Comparison of ENCODE assay signal across 25 mouse cellular contexts in genomic region chr3:154443351-154444075, GRCm38 (mm10).
DNase-seq lines count a peak whose midpoint lies in the region; ATAC-seq lines count a peak whose summit lies in the region.
"Had no signal": no experiment of that assay in that cellular context is flagged by ENCODE, and none has a peak within 500 bp of the region (broad histone marks: within the 10 kb centered on the region; RNA-seq: fewer than 3 reads in every experiment).

No protein-coding gene starts in this region.

- DNase-seq in embryo, embryonic 10.5 days (ENCODE audit: low spot score): peak; percentile 3
- DNase-seq in embryo, embryonic 9.5 days (ENCODE audit: extremely low spot score): no peak
- peak; percentile 79 for DNase-seq in embryonic facial prominence, embryonic 11.5 days (ENCODE audit: low spot score)
- DNase-seq in embryonic facial prominence, embryonic 10.5 days (ENCODE audit: low spot score): no peak
- DNase-seq in midbrain, embryonic 11.5 days (ENCODE audit: low spot score, missing footprints): peak; percentile 79
- no peak for DNase-seq in midbrain, embryonic 14.5 days
- DNase-seq: adrenal gland, adult 8-10 months; adrenal gland, postnatal 14 days; adrenal gland, postnatal 36 days; B cell, adult 2 months; cerebellum, adult 11-12 months; cerebellum, adult 2 months; cerebellum, adult 9-10 months; cerebellum, postnatal 10 days; cerebellum, postnatal 25 days; forebrain, postnatal 0 days had no signal

- no peak overlapping the region for H3K4me2 ChIP-seq in embryonic facial prominence, embryonic 11.5 days (ENCODE audit: low read depth, low read length)
- no peak overlapping the region for H3K4me2 ChIP-seq in midbrain, embryonic 11.5 days
- no peak overlapping the region for H3K4me2 ChIP-seq in midbrain, embryonic 14.5 days (ENCODE audit: low read length)
- no peak overlapping the region for H3K4me2 ChIP-seq in hindbrain, embryonic 13.5 days
- H3K4me2 ChIP-seq: embryonic facial prominence, embryonic 12.5 days; forebrain, embryonic 13.5 days; forebrain, embryonic 15.5 days had no signal

- H3K4me1 ChIP-seq in embryonic facial prominence, embryonic 11.5 days (ENCODE audit: control insufficient read depth, insufficient read depth, low read length): no peaks in the 10 kb centered on the region
- H3K4me1 ChIP-seq in embryonic facial prominence, embryonic 10.5 days: peaks cover 9% of the 10 kb centered on the region
- H3K4me1 ChIP-seq in midbrain, embryonic 11.5 days (ENCODE audit: control insufficient read depth, insufficient read depth, low read length): no peaks in the 10 kb centered on the region
- H3K4me1 ChIP-seq in midbrain, embryonic 14.5 days (ENCODE audit: control insufficient read depth, insufficient read depth, low read length): no peaks in the 10 kb centered on the region
- H3K4me1 ChIP-seq in hindbrain, embryonic 13.5 days (replicated peaks): no peaks in the 10 kb centered on the region
- H3K4me1 ChIP-seq: forebrain, embryonic 15.5 days had no signal

- no peaks in the 10 kb centered on the region for H3K36me3 ChIP-seq in embryonic facial prominence, embryonic 11.5 days (replicated peaks; ENCODE audit: control insufficient read depth, insufficient read depth, low read depth, low read length)
- no peaks in the 10 kb centered on the region for H3K36me3 ChIP-seq in embryonic facial prominence, embryonic 10.5 days (replicated peaks)
- H3K36me3 ChIP-seq in midbrain, embryonic 11.5 days (ENCODE audit: control insufficient read depth, insufficient read depth, low read length): no peaks in the 10 kb centered on the region
- H3K36me3 ChIP-seq in midbrain, embryonic 14.5 days (ENCODE audit: control insufficient read depth, insufficient read depth, low read length): no peaks in the 10 kb centered on the region
- no peaks in the 10 kb centered on the region for H3K36me3 ChIP-seq in hindbrain, embryonic 13.5 days
- H3K36me3 ChIP-seq: embryonic facial prominence, embryonic 12.5 days; forebrain, embryonic 15.5 days; G1E had no signal

- H3K27me3 ChIP-seq in embryonic facial prominence, embryonic 11.5 days (ENCODE audit: control insufficient read depth, insufficient read depth, low read length): no peaks in the 10 kb centered on the region
- no peaks in the 10 kb centered on the region for H3K27me3 ChIP-seq in embryonic facial prominence, embryonic 10.5 days (replicated peaks; ENCODE audit: low read depth, poor library complexity, severe bottlenecking)
- no peaks in the 10 kb centered on the region for H3K27me3 ChIP-seq in midbrain, embryonic 11.5 days (ENCODE audit: control insufficient read depth, insufficient read depth, low read length)
- H3K27me3 ChIP-seq in midbrain, embryonic 14.5 days (ENCODE audit: control insufficient read depth, insufficient read depth, low read length): no peaks in the 10 kb centered on the region
- H3K27me3 ChIP-seq in hindbrain, embryonic 13.5 days: no peaks in the 10 kb centered on the region
- H3K27me3 ChIP-seq: CH12.LX; embryonic facial prominence, embryonic 12.5 days; forebrain, embryonic 13.5 days; forebrain, embryonic 15.5 days; Patski had no signal

- H3K4me3 ChIP-seq in embryonic facial prominence, embryonic 11.5 days (ENCODE audit: low read depth, low read length): no peak overlapping the region
- H3K4me3 ChIP-seq in embryonic facial prominence, embryonic 10.5 days: no peak overlapping the region
- H3K4me3 ChIP-seq in midbrain, embryonic 11.5 days (ENCODE audit: low read depth, low read length): no peak overlapping the region
- no peak overlapping the region for H3K4me3 ChIP-seq in midbrain, embryonic 14.5 days (replicated peaks; ENCODE audit: low read depth, low read length)
- no peak overlapping the region for H3K4me3 ChIP-seq in hindbrain, embryonic 13.5 days
- H3K4me3 ChIP-seq: embryonic facial prominence, embryonic 12.5 days; forebrain, embryonic 13.5 days; forebrain, embryonic 15.5 days had no signal

- no peak for ATAC-seq in embryonic facial prominence, embryonic 11.5 days (replicated peaks; ENCODE audit: insufficient number of reproducible peaks, low FRiP score, low TSS enrichment, low read depth)
- ATAC-seq in midbrain, embryonic 11.5 days (ENCODE audit: low FRiP score): no peak
- no peak for ATAC-seq in midbrain, embryonic 14.5 days (ENCODE audit: low FRiP score, low TSS enrichment)
- ATAC-seq in hindbrain, embryonic 13.5 days (ENCODE audit: low FRiP score): no peak
- ATAC-seq: activated CD4-positive, CD25-positive, alpha-beta regulatory T cell, adult 4 months; CD4-positive, CD25-positive, alpha-beta regulatory T cell, adult 4 months; forebrain, embryonic 13.5 days; forebrain, embryonic 15.5 days; forebrain, postnatal 0 days; Patski had no signal

- 52% methylated on average over 10 of the region's 10 CpGs for WGBS in embryonic facial prominence, embryonic 11.5 days
- WGBS in embryonic facial prominence, embryonic 10.5 days: 55% methylated on average over 10 of the region's 10 CpGs
- 85% methylated on average over 10 of the region's 10 CpGs for WGBS in midbrain, embryonic 11.5 days
- WGBS in midbrain, embryonic 14.5 days: 89% methylated on average over 10 of the region's 10 CpGs
- WGBS in hindbrain, embryonic 13.5 days: 89% methylated on average over 10 of the region's 10 CpGs

- H3K9me3 ChIP-seq in embryonic facial prominence, embryonic 11.5 days (replicated peaks; ENCODE audit: control insufficient read depth, low read length): no peaks in the 10 kb centered on the region
- peaks cover 4% of the 10 kb centered on the region; the same call in 1 of the 2 replicates for H3K9me3 ChIP-seq in embryonic facial prominence, embryonic 10.5 days
- H3K9me3 ChIP-seq in midbrain, embryonic 11.5 days (ENCODE audit: control insufficient read depth, low read length): no peaks in the 10 kb centered on the region
- no peaks in the 10 kb centered on the region for H3K9me3 ChIP-seq in midbrain, embryonic 14.5 days (ENCODE audit: control insufficient read depth, low read length)
- 0 out of 2 replicates have a peak, but pooled peaks cover 3% of the 10 kb centered on the region for H3K9me3 ChIP-seq in hindbrain, embryonic 13.5 days
- H3K9me3 ChIP-seq: forebrain, embryonic 15.5 days had no signal

- no peak overlapping the region for H3K9ac ChIP-seq in embryonic facial prominence, embryonic 11.5 days (replicated peaks; ENCODE audit: low read length)
- H3K9ac ChIP-seq in midbrain, embryonic 11.5 days (ENCODE audit: low read length): no peak overlapping the region
- H3K9ac ChIP-seq in midbrain, embryonic 14.5 days (replicated peaks; ENCODE audit: low read length): no peak overlapping the region
- no peak overlapping the region for H3K9ac ChIP-seq in hindbrain, embryonic 13.5 days
- H3K9ac ChIP-seq: embryonic facial prominence, embryonic 12.5 days; forebrain, embryonic 13.5 days; forebrain, embryonic 15.5 days; forebrain, postnatal 0 days had no signal

- H3K27ac ChIP-seq in embryonic facial prominence, embryonic 11.5 days (replicated peaks; ENCODE audit: low read depth, low read length): no peak overlapping the region
- H3K27ac ChIP-seq in embryonic facial prominence, embryonic 10.5 days (replicated peaks): no peak overlapping the region
- H3K27ac ChIP-seq in midbrain, embryonic 11.5 days (ENCODE audit: low read depth, low read length): no peak overlapping the region
- no peak overlapping the region for H3K27ac ChIP-seq in midbrain, embryonic 14.5 days (replicated peaks; ENCODE audit: low read depth, low read length)
- no peak overlapping the region for H3K27ac ChIP-seq in hindbrain, embryonic 13.5 days
- H3K27ac ChIP-seq: embryonic facial prominence, embryonic 12.5 days; forebrain, embryonic 13.5 days; forebrain, embryonic 15.5 days had no signal

Comparison
In these comparisons a context has a peak if more than half of its experiments do, and no peak if none do; other contexts are left out.
1. DNase-seq: peak in embryo, embryonic 10.5 days (single experiment), embryonic facial prominence, embryonic 11.5 days (single experiment) and midbrain, embryonic 11.5 days (single experiment); none in embryo, embryonic 9.5 days (single experiment), embryonic facial prominence, embryonic 10.5 days (single experiment) and midbrain, embryonic 14.5 days (single experiment).